Mouse (Mus musculus) embryonic facial prominence, embryonic 10.5 days (tissue): ENCODE results near the gene Vwa3b. TPM values are rescaled to one million over a fixed set of nuclear protein-coding genes. Genes with fewer than 3 reads are reported as not detected.

Experiments used
- DNase-seq: peaks from one replicate; pipeline ENCODE4 v3.0.0-alpha.2; 2017; ENCODE audit warnings: low spot score
- H3K27ac ChIP-seq: fragments of 300-500 bp; sonication (generic); replicated peaks from 2 replicates; pipeline ENCODE4 v1.5.1; 2016; ENCODE audit warnings: mild to moderate bottlenecking
- H3K27me3 ChIP-seq: fragments of 300-500 bp; sonication (generic); replicated peaks from 2 replicates; pipeline ENCODE4 v1.6.1; 2016; ENCODE audit warnings: low read depth, mild to moderate bottlenecking; ENCODE audit not compliant: poor library complexity, severe bottlenecking
- H3K36me3 ChIP-seq: fragments of 300-500 bp; sonication (generic); replicated peaks from 2 replicates; pipeline ENCODE4 v1.6.1; 2016; ENCODE audit warnings: mild to moderate bottlenecking, moderate library complexity
- H3K4me1 ChIP-seq: fragments of 300-500 bp; sonication (generic); 2 replicates; pipeline ENCODE4 v1.6.1; 2016
- H3K4me3 ChIP-seq: fragments of 300-500 bp; sonication (generic); 2 replicates; pipeline ENCODE4 v1.5.1; 2016; ENCODE audit warnings: mild to moderate bottlenecking, moderate library complexity
- H3K9me3 ChIP-seq: fragments of 300-500 bp; sonication (generic); 2 replicates; pipeline ENCODE4 v1.6.1; 2016; ENCODE audit warnings: mild to moderate bottlenecking
- WGBS: fragments of 180-500 bp; shearing (Covaris S2); methylation state at CpG from one replicate; pipeline ENCODE4 v1.1.7; 2016; 5-methylcytosine and 5-hydroxymethylcytosine counted together
- polyA plus RNA-seq: library from polyadenylated mRNA; unstranded; fragments of >200 nt; fragmentation: Nextera tagmentation; extraction: Ambion mirVana; gene quantifications from 2 replicates; pipeline ENCODE4 v1.2.1, GENCODE M21; 2016

The Vwa3b gene
- polyA plus RNA-seq, 1 experiment from 2014 or later: 0.42 TPM

GRCm38 (mm10) chr1:37167918-37168317 is 141.5 kb downstream of the Vwa3b start:
- Histone ChIP-seq H3K4me3 (no peak overlapping the region), H3K4me1 (no peaks in the 10 kb centered on the region), H3K36me3 (no peaks in the 10 kb centered on the region), H3K27me3 (no peaks in the 10 kb centered on the region), H3K27ac (no peak overlapping the region), H3K9me3 (no peaks in the 10 kb centered on the region)
- 85% methylated on average over 7 of the region's 7 CpGs for WGBS
- DNase-seq: no peak

GRCm38 (mm10) chr1:37177874-37178273 is 151.5 kb downstream of the Vwa3b start:
- Histone ChIP-seq H3K36me3 (no peaks in the 10 kb centered on the region), H3K4me3 (no peak overlapping the region), H3K27me3 (no peaks in the 10 kb centered on the region), H3K9me3 (no peaks in the 10 kb centered on the region), H3K27ac (no peak overlapping the region), H3K4me1 (no peaks in the 10 kb centered on the region)
- no peak for DNase-seq
- 91% methylated on average over 2 of the region's 2 CpGs for WGBS

GRCm38 (mm10) chr1:37179852-37180251 is 153.5 kb downstream of the Vwa3b start:
- DNase-seq: no peak
- no peaks in the 10 kb centered on the region for H3K27me3 ChIP-seq
- H3K36me3 ChIP-seq: no peaks in the 10 kb centered on the region
- no peaks in the 10 kb centered on the region for H3K9me3 ChIP-seq
- no peak overlapping the region for H3K4me3 ChIP-seq
- H3K4me1 ChIP-seq: 0 out of 2 replicates have a peak, but pooled peaks cover 1% of the 10 kb centered on the region
- H3K27ac ChIP-seq: no peak overlapping the region
- WGBS: 81% methylated on average over 5 of the region's 5 CpGs

- no peak for DNase-seq
- Histone ChIP-seq H3K9me3 (no peaks in the 10 kb centered on the region), H3K4me3 (no peak overlapping the region), H3K36me3 (no peaks in the 10 kb centered on the region), H3K4me1 (peaks cover 25% of the 10 kb centered on the region), H3K27ac (0 out of 2 replicates have a peak overlapping the region, but pooled peaks have one; percentile 24), H3K27me3 (no peaks in the 10 kb centered on the region; the same call in 1 of the 2 replicates)
- WGBS: 58% methylated on average over 6 of the region's 6 CpGs
Measured at GRCm38 (mm10) chr1:37187050-37187449, 160.7 kb downstream of the Vwa3b start.

GRCm38 (mm10) chr1:37194607-37195006 is 168.2 kb downstream of the Vwa3b start:
- WGBS: 65% methylated on average over 4 of the region's 4 CpGs
- H3K27me3 ChIP-seq: no peaks in the 10 kb centered on the region
- no peaks in the 10 kb centered on the region for H3K4me1 ChIP-seq
- no peak overlapping the region for H3K4me3 ChIP-seq
- H3K36me3 ChIP-seq: no peaks in the 10 kb centered on the region
- no peak overlapping the region for H3K27ac ChIP-seq
- no peak for DNase-seq
- no peaks in the 10 kb centered on the region for H3K9me3 ChIP-seq

- H3K4me3 ChIP-seq: no peak overlapping the region
- H3K9me3 ChIP-seq: 0 out of 2 replicates have a peak, but pooled peaks cover 4% of the 10 kb centered on the region
- no peaks in the 10 kb centered on the region for H3K27me3 ChIP-seq
- no peak overlapping the region for H3K27ac ChIP-seq
- no peak for DNase-seq
- WGBS: 89% methylated on average over 4 of the region's 4 CpGs
- H3K36me3 ChIP-seq: no peaks in the 10 kb centered on the region
- H3K4me1 ChIP-seq: no peaks in the 10 kb centered on the region
Measured at GRCm38 (mm10) chr1:37201406-37201805, 175.0 kb downstream of the Vwa3b start.

- Histone ChIP-seq H3K4me3 (no peak overlapping the region), H3K4me1 (no peaks in the 10 kb centered on the region), H3K27me3 (no peaks in the 10 kb centered on the region), H3K9me3 (0 out of 2 replicates have a peak, but pooled peaks cover 4% of the 10 kb centered on the region), H3K36me3 (no peaks in the 10 kb centered on the region), H3K27ac (no peak overlapping the region)
- DNase-seq: no peak
- WGBS: 84% methylated on average over 8 of the region's 8 CpGs
Measured at GRCm38 (mm10) chr1:37207743-37208142, 181.3 kb downstream of the Vwa3b start.

GRCm38 (mm10) chr1:37212375-37212774 is 186.0 kb downstream of the Vwa3b start:
- no peaks in the 10 kb centered on the region for H3K4me1 ChIP-seq
- H3K36me3 ChIP-seq: no peaks in the 10 kb centered on the region
- H3K9me3 ChIP-seq: no peaks in the 10 kb centered on the region
- no peak overlapping the region for H3K4me3 ChIP-seq
- WGBS: 92% methylated on average over 9 of the region's 9 CpGs
- no peaks in the 10 kb centered on the region for H3K27me3 ChIP-seq
- H3K27ac ChIP-seq: no peak overlapping the region
- no peak for DNase-seq

- Histone ChIP-seq H3K4me1 (no peaks in the 10 kb centered on the region), H3K4me3 (no peak within 1 kb of the TSS), H3K36me3 (no peaks in the 10 kb centered on the region), H3K9me3 (no peaks in the 10 kb centered on the region), H3K27me3 (no peaks in the 10 kb centered on the region), H3K27ac (no peak within 1 kb of the TSS)
- WGBS: 76% methylated on average over 1 of the region's 1 CpGs
- DNase-seq: no peak
Measured at GRCm38 (mm10) chr1:37214144-37214543, 187.7 kb downstream of the Vwa3b start, which contains the start of gene Cnga3. Gene Cnga3 (plus strand): TSS chr1:37214434.

GRCm38 (mm10) chr1:37218386-37218785 is 192.0 kb downstream of the Vwa3b start:
- no peak overlapping the region for H3K27ac ChIP-seq
- peaks cover 13% of the 10 kb centered on the region for H3K4me1 ChIP-seq
- no peaks in the 10 kb centered on the region for H3K36me3 ChIP-seq
- no peak overlapping the region for H3K4me3 ChIP-seq
- DNase-seq: peak; percentile 83
- 6% methylated on average over 14 of the region's 14 CpGs for WGBS
- no peaks in the 10 kb centered on the region for H3K27me3 ChIP-seq
- no peaks in the 10 kb centered on the region for H3K9me3 ChIP-seq

- Histone ChIP-seq H3K9me3 (no peaks in the 10 kb centered on the region), H3K27me3 (no peaks in the 10 kb centered on the region), H3K4me3 (no peak overlapping the region), H3K4me1 (peaks cover 13% of the 10 kb centered on the region), H3K36me3 (no peaks in the 10 kb centered on the region), H3K27ac (no peak overlapping the region)
- whole genome bisulfite sequencing: 88% methylated on average over 5 of the region's 5 CpGs
- no peak for DNase-seq
Measured at GRCm38 (mm10) chr1:37219593-37219992, 193.2 kb downstream of the Vwa3b start.

- H3K4me1 ChIP-seq: peaks cover 13% of the 10 kb centered on the region
- H3K9me3 ChIP-seq: no peaks in the 10 kb centered on the region
- 53% methylated on average over 6 of the region's 6 CpGs for WGBS
- no peak overlapping the region for H3K4me3 ChIP-seq
- no peaks in the 10 kb centered on the region for H3K27me3 ChIP-seq
- H3K36me3 ChIP-seq: no peaks in the 10 kb centered on the region
- peak; percentile 73 for DNase-seq
- no peak overlapping the region for H3K27ac ChIP-seq
Measured at GRCm38 (mm10) chr1:37220134-37220907, 193.9 kb downstream of the Vwa3b start.

GRCm38 (mm10) chr1:37222002-37222401 is 195.6 kb downstream of the Vwa3b start:
- DNase-seq: peak; percentile 30
- Histone ChIP-seq H3K4me1 (peaks cover 13% of the 10 kb centered on the region), H3K4me3 (no peak overlapping the region), H3K9me3 (no peaks in the 10 kb centered on the region), H3K36me3 (no peaks in the 10 kb centered on the region), H3K27me3 (no peaks in the 10 kb centered on the region), H3K27ac (no peak overlapping the region)
- 71% methylated on average over 7 of the region's 7 CpGs for WGBS
